Mouse (Mus musculus): ENCODE measurements around the gene Gm28539.

The Gm28539 gene

DNA sequence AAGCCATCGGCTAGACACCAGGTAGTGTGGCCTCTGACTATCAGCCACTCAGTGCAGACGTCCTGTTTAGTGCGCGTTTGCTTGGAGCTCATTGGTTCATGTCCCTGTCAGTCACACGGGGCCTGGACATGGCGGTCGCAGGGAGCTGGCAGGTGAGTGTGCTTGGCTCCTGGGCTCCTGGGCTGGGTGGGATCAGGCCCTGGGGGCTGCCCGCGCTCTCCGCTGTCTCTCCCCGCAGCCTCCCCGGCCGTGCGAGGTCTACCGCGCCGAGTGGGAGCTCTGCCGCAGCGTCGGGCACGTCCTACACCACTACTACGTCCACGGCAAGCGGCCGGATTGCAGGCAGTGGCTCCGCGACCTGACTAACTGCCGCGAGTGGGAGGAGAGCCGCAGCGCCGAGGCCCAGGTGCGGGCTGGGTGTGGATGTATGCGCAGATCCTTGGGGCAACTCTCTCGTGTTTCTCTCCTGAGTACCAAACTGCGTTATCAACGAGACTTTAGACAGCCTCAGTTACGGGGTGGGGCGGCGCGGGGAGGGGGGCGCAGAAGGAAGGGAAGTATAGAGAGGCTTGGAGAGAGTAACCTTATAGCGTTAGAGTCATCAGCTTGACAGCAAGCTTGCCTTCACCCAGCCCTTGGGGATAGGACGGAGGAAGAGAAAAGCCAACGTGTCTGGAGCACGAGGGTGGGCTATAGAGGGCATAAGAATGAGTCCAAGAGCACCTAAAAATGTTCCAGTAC is at the start of gene Gm28539, which contains the start of gene 2510002D24Rik:
Gene Gm28539, plus strand, starts transcription at position 117 of the 741 bp plus-strand sequence.
Gene 2510002D24Rik, plus strand, starts transcription at position 111 of the 741 bp plus-strand sequence.
- DNase-seq (ENCODE audit: extremely low spot score) = peak; percentile 88

DNA sequence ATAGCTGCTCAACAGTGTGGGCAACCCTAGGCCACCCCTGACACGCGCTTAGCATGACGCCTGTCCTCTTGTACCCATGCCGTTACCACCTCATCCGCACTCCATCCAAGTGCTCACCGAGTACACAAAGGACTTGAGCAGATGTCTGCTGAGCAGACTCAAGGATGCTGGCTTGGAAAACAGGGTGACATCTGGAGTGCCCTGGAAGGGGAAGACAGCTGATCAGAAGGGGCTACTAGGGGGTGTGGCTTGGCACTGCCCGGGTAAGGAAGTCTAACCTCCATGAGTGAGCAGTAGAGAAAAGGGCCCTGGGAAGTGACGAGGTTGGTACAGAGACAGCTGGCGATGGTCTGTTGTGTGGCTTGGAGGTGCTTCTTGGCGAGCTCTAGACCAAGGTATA is 49.7 kb upstream of the Gm28539 start:
- DNase-seq (ENCODE audit: extremely low spot score) = no peak

DNA sequence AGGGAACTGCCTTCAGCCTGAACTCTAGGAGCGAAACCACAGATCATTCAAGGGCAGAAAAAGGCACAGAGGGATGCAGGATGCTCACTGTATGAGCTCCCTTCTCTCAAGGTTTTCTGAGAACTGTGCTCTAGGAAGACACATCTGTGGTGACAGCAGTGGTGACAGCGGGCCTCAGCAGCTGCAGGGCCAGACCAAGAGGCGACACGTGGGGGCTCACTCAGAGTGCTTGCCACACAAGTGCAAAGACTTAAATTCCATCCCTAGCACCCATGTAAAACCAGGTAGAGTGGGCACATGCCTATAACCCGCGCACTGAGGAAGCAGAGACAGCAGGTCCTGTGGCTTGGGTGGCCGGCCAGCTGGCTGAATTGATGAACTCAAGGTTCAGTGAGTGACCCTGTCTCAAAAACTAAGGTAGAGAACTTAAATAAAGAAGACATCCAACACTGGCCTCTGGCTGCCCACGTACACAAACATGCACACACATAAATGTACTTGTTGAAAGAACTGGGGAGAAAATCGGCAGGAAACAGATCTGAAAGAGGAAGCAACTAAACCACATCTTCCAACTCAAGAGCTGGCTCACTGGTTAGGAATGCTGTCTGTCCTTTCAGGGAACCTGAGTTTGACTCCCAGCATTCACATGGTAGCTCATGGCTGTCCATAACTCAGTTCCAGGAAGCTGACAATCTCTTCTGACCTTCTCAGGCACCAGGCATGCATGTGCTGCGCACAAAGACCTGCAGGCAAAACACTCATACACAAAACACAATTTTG is 47.6 kb upstream of the Gm28539 start:
- no peak for DNase-seq (ENCODE audit: extremely low spot score)

DNA sequence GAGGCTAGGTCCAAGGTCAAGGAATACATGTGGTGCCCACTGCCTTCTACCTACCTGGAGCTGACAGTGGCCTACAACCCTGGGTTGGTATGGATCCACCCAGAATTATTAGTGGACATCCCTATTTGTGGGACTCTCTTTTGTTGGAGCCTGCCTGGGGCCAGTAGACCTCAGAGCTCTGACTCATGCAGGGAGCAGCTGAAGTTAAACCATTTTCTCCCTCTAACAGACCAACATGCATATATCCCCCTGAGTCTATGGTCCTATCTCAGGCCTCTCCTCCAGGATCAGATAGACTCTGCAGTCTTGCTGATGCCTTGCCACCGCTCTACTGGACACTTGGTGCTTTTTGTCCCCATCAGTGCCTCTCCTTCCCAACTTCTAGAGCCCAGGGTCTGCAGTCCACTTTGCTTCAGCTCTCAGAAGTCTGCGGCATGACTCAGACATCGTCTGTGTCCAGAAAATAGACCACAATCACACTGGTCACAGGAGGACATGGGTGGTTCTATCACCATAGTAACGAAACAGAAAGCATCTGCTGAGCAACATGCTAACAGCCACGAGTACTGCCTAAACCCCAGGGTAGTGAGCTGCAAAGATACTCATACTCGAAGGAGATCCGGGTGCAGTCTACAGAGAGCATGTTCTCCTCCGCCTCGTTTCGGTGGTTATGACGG is 41.0 kb upstream of the Gm28539 start:
- no peak for DNase-seq (ENCODE audit: extremely low spot score)

DNA sequence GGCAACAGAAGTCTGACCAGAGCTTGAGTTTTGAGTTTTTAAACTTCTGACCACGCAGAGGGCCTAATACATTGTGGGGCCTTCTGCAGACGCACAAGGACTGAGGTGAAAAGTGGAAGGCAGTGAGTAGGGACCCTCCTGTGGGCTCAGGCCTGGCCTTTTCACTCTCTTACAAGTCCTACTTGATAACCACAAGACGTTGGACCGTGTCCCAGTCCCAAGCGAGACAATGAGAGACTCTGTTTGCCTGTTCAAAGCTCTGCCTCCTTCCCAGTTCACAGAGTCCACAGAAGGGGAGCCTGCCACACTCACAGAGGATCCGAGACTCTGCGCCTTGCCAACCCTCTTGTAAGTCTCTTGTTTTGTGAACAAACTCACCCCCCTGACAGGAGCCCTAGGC is 39.7 kb upstream of the Gm28539 start:
- no peak for DNase-seq (ENCODE audit: extremely low spot score)

DNA sequence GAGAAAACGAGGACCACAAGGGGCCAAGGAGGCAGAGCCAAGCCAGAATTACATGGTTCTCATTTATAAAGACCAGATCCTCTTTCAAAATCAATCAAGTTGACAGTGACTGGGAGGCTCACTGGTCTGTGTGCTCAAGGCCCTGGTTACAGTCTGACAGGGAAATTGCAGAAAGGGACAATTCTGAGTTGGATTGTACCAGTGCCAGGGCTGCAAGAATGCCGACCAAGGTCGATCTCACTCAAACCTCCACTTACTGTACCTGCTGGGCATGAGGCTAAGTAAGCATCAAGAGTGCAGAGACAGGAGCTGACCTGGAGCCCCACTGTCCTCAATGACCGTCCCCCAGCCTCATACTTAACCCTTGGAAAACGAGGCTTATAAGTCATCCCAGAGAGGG is 38.2 kb upstream of the Gm28539 start:
- DNase-seq (ENCODE audit: extremely low spot score) = no peak

DNA sequence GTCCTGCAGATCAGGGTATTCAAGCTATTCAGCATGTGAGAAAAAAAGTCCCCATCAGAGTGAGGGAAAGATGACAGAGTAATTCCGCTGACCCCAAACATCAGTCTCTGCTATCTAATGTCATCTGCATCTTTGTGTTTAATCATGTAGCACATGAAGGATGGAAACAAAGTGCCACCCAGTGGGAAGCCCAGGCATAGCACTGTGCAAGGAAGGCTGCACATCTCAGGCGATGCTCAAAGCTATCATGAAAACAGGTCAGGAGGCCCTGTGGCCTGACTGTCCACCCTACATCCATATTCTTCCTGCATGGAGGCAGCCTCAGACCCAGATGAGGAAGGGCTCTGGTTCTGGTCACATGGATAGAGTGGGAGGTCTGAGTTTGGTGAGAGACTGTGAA is 37.5 kb upstream of the Gm28539 start:
- DNase-seq (ENCODE audit: extremely low spot score) = no peak

DNA sequence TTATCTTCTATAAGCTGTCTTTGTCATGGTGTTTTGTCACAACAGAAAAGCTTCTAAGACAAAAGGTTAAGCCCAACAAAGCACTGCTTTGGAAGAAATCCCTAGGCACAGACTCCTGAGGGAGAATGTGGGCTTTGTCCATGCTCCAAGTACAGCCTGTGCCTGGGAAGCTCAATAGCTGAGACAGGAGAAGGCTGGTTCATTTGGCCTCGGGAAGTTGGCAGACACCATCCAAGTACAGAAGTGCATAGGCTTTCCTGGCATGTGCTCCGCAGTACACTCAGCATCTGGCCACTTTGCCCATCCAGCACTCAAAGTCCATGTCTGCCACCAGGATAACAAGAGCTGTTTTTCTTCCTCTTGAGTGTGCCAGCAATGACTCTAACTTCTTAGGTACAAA is 30.6 kb upstream of the Gm28539 start:
- no peak for DNase-seq (ENCODE audit: extremely low spot score)

DNA sequence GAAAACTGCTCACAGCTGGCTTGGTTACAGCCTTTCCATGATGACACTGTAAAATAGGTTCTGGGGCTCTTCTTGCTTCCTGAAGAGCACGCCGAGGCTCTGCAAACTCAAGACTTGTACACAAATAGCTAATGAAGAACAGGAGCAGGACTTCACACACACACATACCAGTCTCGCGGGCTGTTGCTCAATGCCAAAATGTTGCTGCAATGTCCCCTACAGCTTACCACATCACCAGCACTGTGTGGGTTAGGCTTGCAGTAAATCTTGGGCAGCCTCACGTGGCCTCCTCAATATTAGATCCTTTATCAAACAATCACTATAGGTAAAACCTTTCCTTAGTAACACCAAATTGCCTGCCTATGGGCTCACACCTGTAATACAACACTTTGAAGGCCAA is 27.4 kb upstream of the Gm28539 start:
- DNase-seq (ENCODE audit: extremely low spot score) = no peak

DNA sequence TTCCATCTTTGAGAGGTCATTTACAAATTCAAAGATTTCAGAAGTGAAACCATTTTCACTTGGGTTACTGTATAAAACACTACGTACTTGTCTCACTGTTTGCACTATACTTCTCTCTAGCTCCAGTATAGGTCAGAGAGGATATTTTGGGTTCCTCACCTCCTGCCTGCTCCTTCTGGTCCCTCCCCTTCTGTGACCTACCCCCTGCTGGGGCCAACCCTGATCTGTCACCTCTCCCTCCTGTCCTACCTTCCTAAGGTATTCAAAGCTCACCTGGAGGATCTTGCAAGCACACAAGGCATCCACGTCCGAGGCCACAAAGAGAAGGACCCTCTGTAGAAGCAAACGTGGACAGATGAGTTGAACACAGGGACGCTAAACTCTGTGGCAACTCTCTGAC is 25.4 kb upstream of the Gm28539 start:
- no peak for DNase-seq (ENCODE audit: extremely low spot score)

DNA sequence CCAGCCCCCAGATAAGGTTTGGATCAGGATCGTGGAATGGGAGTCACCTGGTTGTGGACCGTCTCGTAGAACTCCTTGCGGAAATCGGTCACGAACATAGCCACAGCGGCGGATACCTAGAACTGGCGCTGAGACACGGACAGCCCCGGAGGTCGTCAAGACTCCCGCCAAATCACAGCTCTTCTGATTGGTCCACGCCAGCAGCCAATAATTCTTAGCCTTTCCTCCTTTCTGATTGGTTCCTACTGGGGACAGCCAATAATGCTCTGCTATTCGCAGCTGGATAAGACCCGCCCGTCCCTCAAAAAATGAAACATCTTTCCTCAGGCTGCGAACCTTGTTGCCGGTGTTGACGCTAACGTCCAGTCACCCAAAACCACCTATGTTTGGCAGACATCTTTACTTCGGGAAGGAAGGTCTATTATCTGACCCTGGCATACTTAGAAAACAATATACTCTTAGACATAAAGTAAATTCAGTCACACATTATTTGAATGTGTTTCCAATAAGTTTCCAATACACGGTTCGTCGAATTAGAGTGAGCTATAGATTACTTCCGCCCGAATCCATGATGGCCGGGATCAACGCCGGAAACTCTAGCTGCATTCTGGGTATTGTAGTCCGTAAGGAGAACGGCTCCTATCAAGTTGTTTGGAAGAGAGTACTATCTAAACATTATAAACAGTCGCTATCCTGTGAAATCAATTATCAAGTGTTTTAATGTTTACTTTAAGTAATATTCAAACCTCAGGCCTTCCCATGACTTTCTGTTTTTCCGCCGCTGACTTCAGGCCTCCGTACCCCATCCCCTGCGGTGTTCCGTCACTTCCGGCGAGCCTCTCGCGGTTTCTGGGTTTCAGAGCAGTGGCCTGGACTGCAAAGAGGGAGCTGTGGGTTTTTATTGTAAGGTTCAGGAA is 24.7 kb upstream of the Gm28539 start, which contains the start of the genes Ufd1 and Cdc45:
Gene Ufd1, plus strand, starts transcription at position 312 of the 917 bp plus-strand sequence.
Gene Cdc45, minus strand, starts transcription at position 520 of the 917 bp plus-strand sequence.
- DNase-seq (ENCODE audit: extremely low spot score) = peak; percentile 93

DNA sequence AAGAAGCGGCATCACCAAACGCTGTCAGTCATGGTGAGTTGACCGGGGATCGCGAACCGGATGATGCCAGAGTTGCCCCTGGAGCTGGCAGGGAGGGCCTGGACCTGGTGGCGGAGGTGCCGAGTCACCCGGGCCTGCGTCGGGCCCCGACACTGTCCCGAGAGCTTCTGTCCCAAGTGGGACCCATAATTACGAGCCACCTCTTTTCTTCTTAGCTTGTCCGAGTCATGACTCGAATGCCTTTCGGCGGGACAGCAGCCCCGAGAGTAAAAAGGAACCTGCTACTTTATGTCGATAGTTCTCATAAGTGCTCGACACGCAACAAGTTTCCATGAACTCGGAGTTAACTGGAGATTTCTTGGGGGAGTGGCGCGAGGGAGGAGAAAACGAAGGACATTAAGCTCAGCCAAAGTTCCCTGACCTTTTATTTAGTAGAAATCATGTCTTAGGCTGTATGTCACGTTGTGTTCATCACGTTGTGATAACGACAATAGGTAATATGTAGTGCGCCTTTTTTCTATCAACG is 23.9 kb upstream of the Gm28539 start:
- no peak for DNase-seq (ENCODE audit: extremely low spot score)

DNA sequence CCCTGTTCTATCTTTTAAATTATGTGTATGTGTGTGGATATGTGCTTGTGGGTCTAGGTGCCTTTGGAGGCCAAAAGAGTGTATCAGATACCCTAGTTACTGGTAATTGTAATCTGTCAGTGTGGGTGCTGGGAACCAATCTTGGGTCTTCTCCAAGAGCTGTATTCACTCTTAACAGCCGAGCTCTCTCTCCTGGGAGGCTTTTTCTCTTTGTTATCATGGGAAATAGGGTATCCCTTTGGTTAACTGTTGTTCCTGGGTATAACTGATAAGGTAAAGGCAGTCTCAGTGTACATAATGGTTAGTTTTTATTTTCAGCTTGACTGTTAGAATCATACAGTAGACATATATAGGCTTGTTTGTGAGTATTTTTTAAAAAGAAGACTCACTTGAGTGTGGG is 14.0 kb upstream of the Gm28539 start:
- DNase-seq (ENCODE audit: extremely low spot score) = no peak

DNA sequence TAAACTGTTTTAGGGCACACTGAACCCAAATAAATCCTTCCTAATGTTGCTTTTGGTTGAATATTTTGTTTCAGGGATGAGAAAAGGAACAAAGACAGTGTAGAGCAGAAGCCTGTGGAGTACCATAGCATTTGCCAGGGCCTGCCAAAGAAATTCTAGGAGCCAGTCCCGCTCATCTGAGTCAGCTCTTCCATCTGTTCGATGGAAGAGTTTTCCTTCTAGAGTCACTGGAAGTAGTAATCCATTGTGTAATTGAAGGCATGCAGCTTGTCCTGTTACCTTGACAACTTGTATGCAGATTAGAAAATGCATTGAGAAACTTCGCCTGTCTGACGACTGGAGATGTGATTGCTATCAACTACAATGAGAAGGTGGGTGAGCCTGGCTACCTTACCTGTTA is 13.5 kb upstream of the Gm28539 start:
- no peak for DNase-seq (ENCODE audit: extremely low spot score)

DNA sequence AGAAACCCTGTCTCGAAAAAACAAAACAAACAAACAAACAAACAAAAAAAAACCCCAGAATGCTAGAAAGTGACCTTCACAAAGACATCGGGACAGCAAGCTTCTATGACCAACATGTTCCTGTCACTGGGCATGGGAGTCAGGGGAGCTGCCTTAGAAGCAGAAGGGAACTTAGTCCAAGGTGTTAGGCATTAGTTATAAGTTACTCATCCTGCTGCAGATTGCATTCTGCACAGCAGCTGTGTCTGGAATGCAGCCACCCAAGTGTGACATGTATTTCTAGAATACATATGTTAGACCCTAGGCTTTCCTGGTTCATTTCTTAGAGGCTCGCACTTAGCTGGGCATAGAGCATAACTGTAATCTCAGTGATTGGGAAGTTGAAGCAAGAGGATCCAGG is 7.8 kb upstream of the Gm28539 start:
- no peak for DNase-seq (ENCODE audit: extremely low spot score)

DNA sequence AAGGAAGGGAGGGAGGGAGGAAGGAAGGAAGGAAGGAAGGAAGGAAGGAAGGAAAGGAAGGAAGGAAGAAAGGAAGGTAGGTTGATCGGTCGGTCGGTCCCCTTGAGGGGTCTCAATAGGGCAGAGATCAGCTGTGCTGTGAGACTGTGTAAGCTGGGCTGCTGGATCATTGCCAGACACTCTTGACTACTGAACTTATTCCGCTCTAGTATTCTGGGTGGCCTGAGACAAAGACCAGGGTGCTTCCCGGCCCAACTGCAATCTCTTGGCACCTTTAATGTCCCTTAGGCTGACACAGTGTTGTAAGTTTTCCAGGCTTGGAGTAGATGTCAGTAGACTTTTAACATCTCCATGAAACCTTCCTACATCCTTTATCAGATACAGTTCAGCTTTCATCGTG is 7.3 kb upstream of the Gm28539 start:
- no peak for DNase-seq (ENCODE audit: extremely low spot score)

DNA sequence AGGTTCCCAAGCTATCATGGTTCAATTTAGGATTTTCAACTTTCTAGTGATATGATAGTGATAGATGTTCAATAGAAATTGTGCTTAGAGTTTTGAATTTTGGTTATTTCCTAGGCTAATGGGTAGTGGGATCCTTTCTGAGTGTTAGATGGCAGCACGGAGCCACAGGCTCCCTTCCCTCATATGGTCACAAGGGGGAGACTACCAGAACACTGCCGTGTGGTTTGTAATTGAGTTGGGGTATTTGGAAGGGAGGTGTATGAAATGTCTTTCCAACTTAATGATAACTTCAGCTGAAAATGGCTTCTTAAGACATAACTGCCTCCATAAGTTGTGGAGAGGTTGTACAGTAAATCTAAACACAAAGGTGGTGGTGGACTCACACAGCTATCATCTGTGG is 2.9 kb upstream of the Gm28539 start:
- DNase-seq (ENCODE audit: extremely low spot score) = no peak

DNA sequence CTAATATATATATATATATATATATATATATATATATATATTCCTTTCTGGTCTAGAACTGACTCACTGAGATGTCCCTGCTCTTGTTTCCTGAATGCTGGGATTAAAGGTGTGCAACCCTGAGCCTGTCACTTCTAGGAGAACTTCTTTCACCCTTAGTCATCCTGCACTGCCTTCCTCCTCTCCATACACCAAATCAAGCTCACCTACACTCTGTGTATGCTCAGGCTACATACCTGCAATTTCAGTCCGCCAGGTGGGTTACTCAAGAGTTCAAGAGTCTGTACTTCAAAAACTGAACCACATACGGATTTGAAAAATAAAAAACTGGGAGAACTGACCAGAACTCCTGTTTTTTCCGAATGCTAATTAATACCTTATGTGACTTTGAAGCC is 314 bp upstream of the Gm28539 start:
- DNase-seq (ENCODE audit: extremely low spot score) = no peak

DNA sequence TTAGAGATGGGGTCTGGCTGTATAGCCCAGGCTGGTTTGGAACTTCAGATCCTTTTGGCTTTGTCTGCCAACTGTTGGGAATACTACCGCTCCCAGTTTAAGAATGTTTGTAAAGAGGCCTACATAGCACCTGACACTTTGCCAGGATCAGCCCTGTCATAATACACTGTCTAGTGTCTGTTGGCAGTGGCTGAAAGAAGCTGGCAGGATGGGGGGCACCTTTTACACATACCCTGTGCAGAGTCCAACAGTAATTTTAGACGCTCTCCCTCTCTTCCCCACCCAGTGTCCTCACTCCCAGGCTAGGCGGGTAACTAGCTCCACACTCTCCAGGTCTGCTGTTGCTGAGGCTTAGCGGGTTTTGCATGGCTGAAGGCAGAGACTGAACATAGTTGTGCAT is 2.0 kb downstream of the Gm28539 start:
- DNase-seq (ENCODE audit: extremely low spot score) = no peak

DNA sequence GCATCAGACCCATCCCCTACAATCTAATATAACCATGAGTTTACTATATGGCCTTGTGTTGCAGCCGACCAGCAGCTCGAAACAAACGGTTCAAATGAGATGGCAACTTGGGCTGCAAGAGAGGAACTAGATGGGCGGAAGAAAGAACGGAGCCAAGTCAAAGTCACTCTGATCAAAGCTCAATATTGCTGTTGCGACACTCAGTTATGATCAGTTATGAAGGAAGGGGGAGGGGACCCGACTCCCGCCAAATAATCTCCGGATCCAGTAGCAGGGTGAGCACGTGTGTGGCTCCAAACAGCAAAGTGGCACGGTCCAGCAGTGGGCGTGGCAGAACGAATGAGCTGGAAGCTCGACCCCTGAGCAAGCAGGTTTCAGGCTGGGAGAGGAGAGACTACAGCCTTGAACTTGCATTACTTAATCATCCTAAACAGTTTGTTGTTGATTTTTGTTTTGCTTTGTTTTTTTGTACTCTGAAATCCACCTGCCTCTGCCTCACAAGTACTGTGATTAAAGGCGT is 10.0 kb downstream of the Gm28539 start:
- no peak for DNase-seq (ENCODE audit: extremely low spot score)

All from embryo, embryonic 9.5 days (tissue).